8 mouse cellular contexts compared by ENCODE assay signal in the genomic region with DNA sequence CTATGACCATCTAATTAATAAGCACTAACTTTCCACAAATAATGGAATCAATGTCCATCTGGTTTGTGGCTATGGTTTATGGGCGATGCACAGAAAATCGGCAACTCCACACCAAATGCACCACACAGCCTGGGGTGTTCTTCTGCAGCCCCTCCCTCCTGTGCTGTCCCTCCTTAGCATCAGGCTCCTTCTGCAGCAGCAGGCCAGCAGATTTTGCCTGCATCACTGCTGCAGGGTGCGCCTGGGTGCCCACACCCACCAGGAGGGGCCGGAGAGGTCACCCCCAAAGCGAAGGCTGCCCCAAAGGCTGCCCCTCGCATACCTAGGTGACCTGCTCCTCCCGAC. TPM values are rescaled to one million over a fixed set of nuclear protein-coding genes. Genes with fewer than 3 reads are reported as not detected.
DNase-seq lines count a peak whose midpoint lies in the region; ATAC-seq and TF ChIP-seq lines count a peak whose summit lies in the region.

No protein-coding gene starts in this region.

- H3K36me3 ChIP-seq in kidney, postnatal 0 days (ENCODE audit: insufficient read depth, low read length) = no peaks in the 10 kb centered on the region
- no peaks in the 10 kb centered on the region for H3K36me3 ChIP-seq in embryonic facial prominence, embryonic 11.5 days (replicated peaks; ENCODE audit: control insufficient read depth, insufficient read depth, low read depth, low read length)
- H3K36me3 ChIP-seq in hindbrain, embryonic 16.5 days (ENCODE audit: control insufficient read depth, insufficient read depth, low read length) = no peaks in the 10 kb centered on the region
- H3K36me3 ChIP-seq in midbrain, embryonic 16.5 days (ENCODE audit: control insufficient read depth, insufficient read depth, low read length) = no peaks in the 10 kb centered on the region

- peak overlapping the region; percentile 73 for H3K4me2 ChIP-seq in kidney, postnatal 0 days (ENCODE audit: low read length)
- H3K4me2 ChIP-seq in embryonic facial prominence, embryonic 11.5 days (ENCODE audit: low read depth, low read length) = peak overlapping the region; percentile 89
- H3K4me2 ChIP-seq in hindbrain, embryonic 16.5 days (ENCODE audit: low read length) = peak overlapping the region; percentile 55
- H3K4me2 ChIP-seq in midbrain, embryonic 16.5 days (ENCODE audit: low read length) = peak overlapping the region; percentile 62

- H3K4me3 ChIP-seq in kidney, postnatal 0 days (replicated peaks; ENCODE audit: low read depth, low read length) = peak overlapping the region; percentile 98
- peak overlapping the region; percentile 92 for H3K4me3 ChIP-seq in embryonic facial prominence, embryonic 11.5 days (ENCODE audit: low read depth, low read length)
- peak overlapping the region; percentile 97 for H3K4me3 ChIP-seq in hindbrain, embryonic 16.5 days (ENCODE audit: low read length)
- H3K4me3 ChIP-seq in midbrain, embryonic 16.5 days (ENCODE audit: low read depth, low read length) = peak overlapping the region; percentile 99

- H3K9ac ChIP-seq in kidney, postnatal 0 days (ENCODE audit: low read depth, low read length) = peak overlapping the region; percentile 97
- peak overlapping the region; percentile 88 for H3K9ac ChIP-seq in embryonic facial prominence, embryonic 11.5 days (replicated peaks; ENCODE audit: low read length)
- H3K9ac ChIP-seq in hindbrain, embryonic 16.5 days (ENCODE audit: low read depth, low read length) = peak overlapping the region; percentile 90
- peak overlapping the region; percentile 99 for H3K9ac ChIP-seq in midbrain, embryonic 16.5 days (ENCODE audit: low read depth, low read length)

- no peak for TF ChIP-seq CTCF in kidney, postnatal 0 days (IDR thresholded peaks at IDR 0.05; ENCODE audit: low read depth)

- 4% methylated on average over 7 of the region's 7 CpGs for WGBS in kidney, postnatal 0 days
- WGBS in embryonic facial prominence, embryonic 11.5 days = 3% methylated on average over 7 of the region's 7 CpGs
- 1% methylated on average over 7 of the region's 7 CpGs for WGBS in hindbrain, embryonic 16.5 days
- WGBS in midbrain, embryonic 16.5 days = 2% methylated on average over 7 of the region's 7 CpGs

- H3K27ac ChIP-seq in kidney, postnatal 0 days = peak overlapping the region; percentile 96
- no peak overlapping the region for H3K27ac ChIP-seq in embryonic facial prominence, embryonic 11.5 days (replicated peaks; ENCODE audit: low read depth, low read length)
- H3K27ac ChIP-seq in hindbrain, embryonic 16.5 days (ENCODE audit: low read depth, low read length) = peak overlapping the region; percentile 92
- peak overlapping the region; percentile 94 for H3K27ac ChIP-seq in midbrain, embryonic 16.5 days (ENCODE audit: low read length)

- H3K9me3 ChIP-seq in kidney, postnatal 0 days (replicated peaks; ENCODE audit: low read length) = no peaks in the 10 kb centered on the region
- no peaks in the 10 kb centered on the region for H3K9me3 ChIP-seq in embryonic facial prominence, embryonic 11.5 days (replicated peaks; ENCODE audit: control insufficient read depth, low read length)
- no peaks in the 10 kb centered on the region for H3K9me3 ChIP-seq in hindbrain, embryonic 16.5 days (ENCODE audit: control insufficient read depth, low read length)
- no peaks in the 10 kb centered on the region for H3K9me3 ChIP-seq in midbrain, embryonic 16.5 days (replicated peaks; ENCODE audit: control insufficient read depth, low read length, poor library complexity, severe bottlenecking)

- no peak for DNase-seq in kidney, postnatal 0 days (ENCODE audit: low spot score)
- no peak for DNase-seq in kidney, postnatal 10 days
- peak; percentile 4 for DNase-seq in embryonic facial prominence, embryonic 11.5 days (ENCODE audit: low spot score)
- no peak for DNase-seq in urinary bladder, postnatal 36 days (ENCODE audit: low spot score in 2 of 2)
- DNase-seq in T-cell, adult 2 months (ENCODE audit: low spot score) = no peak
- no peak for DNase-seq in frontal cortex, postnatal 14 days (ENCODE audit: low spot score in 2 of 2)

- H3K4me1 ChIP-seq in kidney, postnatal 0 days (replicated peaks; ENCODE audit: insufficient read depth, low read length) = peaks cover 14% of the 10 kb centered on the region
- no peaks in the 10 kb centered on the region for H3K4me1 ChIP-seq in embryonic facial prominence, embryonic 11.5 days (ENCODE audit: control insufficient read depth, insufficient read depth, low read length)
- H3K4me1 ChIP-seq in hindbrain, embryonic 16.5 days (ENCODE audit: control insufficient read depth, insufficient read depth, low read depth, low read length) = peaks cover 24% of the 10 kb centered on the region
- H3K4me1 ChIP-seq in midbrain, embryonic 16.5 days (ENCODE audit: control insufficient read depth, insufficient read depth, low read length) = peaks cover 39% of the 10 kb centered on the region

- H3K27me3 ChIP-seq in kidney, postnatal 0 days (ENCODE audit: insufficient read depth, low read length) = no peaks in the 10 kb centered on the region
- H3K27me3 ChIP-seq in embryonic facial prominence, embryonic 11.5 days (ENCODE audit: control insufficient read depth, insufficient read depth, low read length) = no peaks in the 10 kb centered on the region
- H3K27me3 ChIP-seq in hindbrain, embryonic 16.5 days (replicated peaks; ENCODE audit: control insufficient read depth, insufficient read depth, low read length) = no peaks in the 10 kb centered on the region
- H3K27me3 ChIP-seq in midbrain, embryonic 16.5 days (ENCODE audit: control insufficient read depth, insufficient read depth, low read depth, low read length) = no peaks in the 10 kb centered on the region

- no peak; the same call in 1 of the 2 replicates for ATAC-seq in kidney, postnatal 0 days (replicated peaks; ENCODE audit: low FRiP score, low read depth)
- ATAC-seq in embryonic facial prominence, embryonic 11.5 days (replicated peaks; ENCODE audit: insufficient number of reproducible peaks, low FRiP score, low TSS enrichment, low read depth) = no peak
- ATAC-seq in hindbrain, embryonic 16.5 days = peak; percentile 6
- peak; percentile 15 for ATAC-seq in midbrain, embryonic 16.5 days

RNA-seq across cellular contexts. Expression of gene Sptbn1, which starts 1.3 kb away (rescaled TPM):
- polyA plus RNA-seq in kidney, postnatal 0 days (2015; fragmentation: Nextera tagmentation; extraction: Ambion mirVana) = 117 and 119 TPM in 2 replicates
- 68.3 and 69.7 TPM in 2 replicates for polyA plus RNA-seq in embryonic facial prominence, embryonic 11.5 days (2014; fragmentation: Nextera tagmentation; extraction: Ambion mirVana)
- polyA plus RNA-seq in hindbrain, embryonic 16.5 days (2015; fragmentation: Nextera tagmentation; extraction: Ambion mirVana) = 182 and 196 TPM in 2 replicates
- 185 TPM in 2 replicates for polyA plus RNA-seq in midbrain, embryonic 16.5 days (2015; fragmentation: Nextera tagmentation; extraction: Ambion mirVana)

Comparison
In these comparisons a context has a peak if more than half of its experiments do, and no peak if none do; other contexts are left out.
1. ATAC-seq: peak in hindbrain, embryonic 16.5 days (single experiment) and midbrain, embryonic 16.5 days (single experiment); none in kidney, postnatal 0 days (single experiment) and embryonic facial prominence, embryonic 11.5 days (single experiment).
2. Peak in every context shown above with its lines, with median percentiles within 50 percentile points of each other: H3K4me2 ChIP-seq, H3K4me3 ChIP-seq and H3K9ac ChIP-seq.